Mouse (Mus musculus): Measurements from ENCODE around the gene Mbd5. TPM values are rescaled to one million over a fixed set of nuclear protein-coding genes. Genes with fewer than 3 reads are reported as not detected.
"Not testable (repeated sequence)": the region's sequence is repeated elsewhere in the genome, so short reads cannot be mapped to it uniquely, and the experiment has no call there.

Mbd5 gene
- total RNA-seq, 4 experiments from 2014 or later = 105 to 146 (median 122) TPM

- DNase-seq (ENCODE audit: low spot score in 2 of 2) = no peak
Measured at GRCm38 (mm10) chr2:49160232-49160947, 211.1 kb downstream of the Mbd5 start.

- no peak for DNase-seq (ENCODE audit: low spot score in 2 of 2)
Measured at GRCm38 (mm10) chr2:49169766-49170165, 220.5 kb downstream of the Mbd5 start.

- DNase-seq (ENCODE audit: low spot score in 2 of 2) = no peak
Measured at GRCm38 (mm10) chr2:49177015-49177414, 227.7 kb downstream of the Mbd5 start.

GRCm38 (mm10) chr2:49190984-49191383 lies 241.7 kb downstream of the Mbd5 start:
- DNase-seq (ENCODE audit: low spot score in 2 of 2) = no peak

- DNase-seq (ENCODE audit: low spot score in 2 of 2) = no peak
Measured at GRCm38 (mm10) chr2:49191695-49192094, 242.4 kb downstream of the Mbd5 start.

GRCm38 (mm10) chr2:49204081-49204480 lies 254.8 kb downstream of the Mbd5 start:
- no peak for DNase-seq (ENCODE audit: low spot score in 2 of 2)

- DNase-seq (ENCODE audit: low spot score in 2 of 2) = not testable (repeated sequence)
Measured at GRCm38 (mm10) chr2:49205692-49206091, 256.4 kb downstream of the Mbd5 start.

GRCm38 (mm10) chr2:49209349-49209748 lies 260.0 kb downstream of the Mbd5 start:
- DNase-seq (ENCODE audit: low spot score in 2 of 2) = no peak

GRCm38 (mm10) chr2:49210408-49210807 lies 261.1 kb downstream of the Mbd5 start:
- DNase-seq (ENCODE audit: low spot score in 2 of 2) = no peak

- DNase-seq (ENCODE audit: low spot score in 2 of 2) = no peak
Measured at GRCm38 (mm10) chr2:49229725-49230124, 280.4 kb downstream of the Mbd5 start.

- DNase-seq (ENCODE audit: low spot score in 2 of 2) = no peak
Measured at GRCm38 (mm10) chr2:49234064-49234463, 284.8 kb downstream of the Mbd5 start.

- DNase-seq (ENCODE audit: low spot score in 2 of 2) = no peak
Measured at GRCm38 (mm10) chr2:49241715-49242114, 292.4 kb downstream of the Mbd5 start.

GRCm38 (mm10) chr2:49264092-49264491 lies 314.8 kb downstream of the Mbd5 start:
- no peak for DNase-seq (ENCODE audit: low spot score in 2 of 2)

- DNase-seq (ENCODE audit: low spot score in 2 of 2) = no peak
Measured at GRCm38 (mm10) chr2:49272295-49272967, 323.1 kb downstream of the Mbd5 start.

GRCm38 (mm10) chr2:49276017-49276722 lies 326.9 kb downstream of the Mbd5 start:
- no peak for DNase-seq (ENCODE audit: low spot score in 2 of 2)

- no peak for DNase-seq (ENCODE audit: low spot score in 2 of 2)
Measured at GRCm38 (mm10) chr2:49280496-49280895, 331.2 kb downstream of the Mbd5 start.

- no peak for DNase-seq (ENCODE audit: low spot score in 2 of 2)
Measured at GRCm38 (mm10) chr2:49283583-49283982, 334.3 kb downstream of the Mbd5 start.

- DNase-seq (ENCODE audit: low spot score in 2 of 2) = no peak
Measured at GRCm38 (mm10) chr2:49286965-49287364, 337.7 kb downstream of the Mbd5 start.

GRCm38 (mm10) chr2:49291709-49292108 lies 342.4 kb downstream of the Mbd5 start:
- DNase-seq (ENCODE audit: low spot score in 2 of 2) = no peak

GRCm38 (mm10) chr2:49312629-49313447 lies 363.5 kb downstream of the Mbd5 start:
- DNase-seq (ENCODE audit: low spot score in 2 of 2) = peak; percentile 76 to 80

GRCm38 (mm10) chr2:49333594-49333993 lies 384.3 kb downstream of the Mbd5 start:
- DNase-seq (ENCODE audit: low spot score in 2 of 2) = no peak
